Mouse (Mus musculus) erythroblast, adult 5-6 weeks (primary cell): ENCODE measurements around the gene Fcer2a. TPM values are rescaled to one million over a fixed set of nuclear protein-coding genes. Genes with fewer than 3 reads are reported as not detected.

ENCODE experiments used
- ATAC-seq: replicated peaks from 2 replicates; pipeline ENCODE4 v1.8.0; 2016; ENCODE audit warnings: moderate number of reproducible peaks, mild to moderate bottlenecking, moderate TSS enrichment, inconsistent platforms; ENCODE audit not compliant: poor library complexity, low FRiP score, severe bottlenecking
- total RNA-seq, 2 experiments: library from RNA; stranded (forward) in 1 of 2; stranded (reverse) in 1 of 2; fragments of 150-400 nt in 1 of 2; fragments of 200-764, 138-1000 nt in 1 of 2; gene quantifications; 2 replicates each; pipeline versions ENCODE4 v1.2.3 to v1.2.4; 2015 to 2017; ENCODE audit warnings: low replicate concordance in 2 of 2

The Fcer2a gene
- total RNA-seq, 2 experiments from 2014 or later, result not detected

DNA sequence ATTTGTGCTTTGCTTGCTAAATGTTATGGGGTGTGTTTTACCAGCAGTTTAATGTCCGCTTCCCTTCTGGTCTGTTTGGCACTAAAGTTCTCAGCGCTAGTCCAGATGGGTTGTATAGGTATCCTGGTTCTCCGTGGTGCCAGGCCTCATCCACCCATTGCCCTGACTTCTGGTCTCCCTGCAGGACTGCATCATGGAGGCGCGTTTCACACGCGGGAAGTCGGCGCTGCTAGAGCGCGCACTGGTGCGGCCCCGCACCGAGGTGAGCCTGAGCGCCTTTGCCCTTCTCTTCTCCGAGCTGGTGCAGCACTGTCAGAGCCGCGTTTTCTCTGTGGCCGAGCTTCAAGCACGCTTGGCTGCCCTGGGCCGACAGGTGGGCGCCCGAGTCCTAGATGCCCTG, 15.1 kb downstream of the Fcer2a start:
- no peak for ATAC-seq

DNA sequence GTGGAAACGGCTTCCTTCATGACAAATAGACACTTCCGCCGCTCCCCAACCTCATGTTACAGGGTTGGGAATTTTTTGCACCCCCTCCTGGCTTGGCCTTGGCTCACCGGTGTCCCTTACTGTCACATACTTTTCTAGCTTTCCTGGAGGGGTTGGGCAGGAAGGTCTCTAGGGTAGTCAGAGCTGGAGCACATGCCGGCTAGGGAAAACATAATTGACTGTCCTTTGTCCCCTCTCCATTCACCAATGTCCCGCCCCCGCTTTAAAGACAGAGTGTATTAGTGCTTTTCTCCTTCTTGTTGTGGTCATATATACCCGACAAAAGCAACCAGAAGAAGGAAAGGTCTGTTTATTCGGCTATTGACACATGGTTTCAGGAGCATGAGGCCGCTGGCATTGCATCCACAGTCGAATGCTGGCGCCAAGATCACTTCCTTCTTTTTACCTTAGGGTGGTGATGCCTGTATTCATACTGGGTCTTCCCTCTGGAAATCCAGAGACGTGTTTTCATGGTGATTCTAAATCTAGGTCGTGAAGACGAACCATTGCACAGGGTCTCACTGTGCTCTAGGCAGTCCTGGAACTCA, 16.9 kb downstream of the Fcer2a start:
- peak; percentile 12; the same call in 1 of the 2 replicates for ATAC-seq

DNA sequence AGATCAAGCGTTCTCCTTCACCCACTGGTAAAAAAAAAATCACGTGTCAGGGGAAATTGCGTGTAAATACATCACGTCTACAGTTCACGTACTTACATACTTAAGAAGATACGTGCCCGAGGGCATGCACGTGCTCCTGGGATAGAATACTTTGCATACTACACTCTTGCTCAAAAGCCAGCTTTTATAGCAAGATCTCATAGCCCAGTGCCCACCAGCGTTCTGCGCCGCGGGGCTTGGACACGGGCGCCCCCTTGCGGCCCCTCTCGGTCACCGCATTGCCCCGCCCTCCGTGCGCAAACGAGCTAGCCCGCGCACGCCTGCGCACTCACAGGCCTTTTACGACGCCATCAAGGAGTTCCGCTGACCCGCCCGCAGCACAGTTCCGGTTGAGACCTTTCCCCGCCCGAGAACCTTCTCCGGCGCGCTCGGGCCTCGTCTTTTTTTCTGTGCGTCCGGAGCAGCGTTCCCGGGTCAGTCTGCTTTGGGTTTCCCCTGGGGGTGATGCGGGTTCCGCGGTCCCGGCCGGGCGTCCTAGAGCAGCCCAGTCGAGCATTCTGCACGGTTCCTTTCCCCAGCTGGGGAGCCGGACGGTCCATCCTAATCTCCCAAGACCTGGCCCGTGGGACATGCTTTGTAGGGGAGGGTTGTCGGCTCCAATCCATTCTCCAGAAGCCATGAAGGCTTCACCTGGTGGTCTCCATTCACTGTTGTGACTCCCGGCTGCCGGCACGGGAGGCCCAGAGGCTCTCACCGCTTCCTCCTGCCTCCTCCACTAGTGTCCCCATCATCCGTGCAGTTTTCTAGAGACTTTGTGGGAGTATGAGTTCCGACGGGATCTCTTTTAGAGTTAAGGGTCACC, 17.6 kb downstream of the Fcer2a start, which contains the start of gene Trappc5:
Gene Trappc5, plus strand, starts transcription at position 169 of the 862 bp plus-strand sequence.
- peak; percentile 96 for ATAC-seq

DNA sequence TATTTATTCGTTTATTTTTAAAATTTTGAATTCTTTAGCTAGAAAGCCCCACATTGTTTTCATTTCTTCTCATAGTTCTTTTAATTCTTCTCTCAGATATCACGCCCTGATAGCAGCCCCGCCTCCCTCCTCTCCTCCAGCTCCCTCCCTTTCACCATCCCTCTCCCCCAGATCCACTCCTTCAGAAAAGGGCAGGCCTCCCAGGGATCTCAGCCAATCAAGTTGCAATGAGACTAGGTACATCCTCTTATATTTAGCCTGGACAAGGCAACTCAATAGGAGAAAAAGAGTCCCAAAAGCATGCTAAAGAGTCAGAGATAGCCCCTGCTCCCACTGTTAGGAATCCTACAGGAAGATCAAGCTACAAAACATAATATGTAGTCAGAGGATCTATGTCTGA, 19.3 kb downstream of the Fcer2a start:
- ATAC-seq, result no peak

DNA sequence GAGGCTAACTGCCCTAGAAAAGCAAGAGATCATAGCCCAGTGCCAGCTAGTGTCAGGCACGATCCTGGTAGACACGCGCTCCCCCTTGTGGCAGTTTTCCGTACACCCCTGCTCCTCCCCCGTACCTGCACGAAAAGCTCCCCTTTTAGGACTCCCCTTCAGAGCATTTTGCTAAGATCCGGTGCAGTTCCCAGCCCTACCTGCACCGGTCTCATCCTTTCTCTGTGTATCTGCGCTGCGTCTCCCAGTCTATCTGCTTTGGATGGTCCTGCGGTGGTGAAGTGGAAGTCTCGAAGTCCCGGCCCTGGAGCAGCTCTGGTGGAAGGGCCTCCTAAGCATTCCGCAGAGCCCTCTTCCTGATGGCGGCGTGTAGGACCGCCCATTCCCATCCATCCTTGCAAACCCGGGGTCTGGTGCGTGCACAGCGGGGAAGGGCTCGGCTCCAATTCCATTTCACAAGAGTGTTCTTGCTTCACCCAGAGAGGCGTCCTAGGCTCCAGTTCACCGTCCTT, 21.9 kb downstream of the Fcer2a start, which contains the start of gene Fcor:
Gene Fcor, minus strand, starts transcription at position 383 of the 512 bp plus-strand sequence.
- ATAC-seq, result peak; percentile 61

DNA sequence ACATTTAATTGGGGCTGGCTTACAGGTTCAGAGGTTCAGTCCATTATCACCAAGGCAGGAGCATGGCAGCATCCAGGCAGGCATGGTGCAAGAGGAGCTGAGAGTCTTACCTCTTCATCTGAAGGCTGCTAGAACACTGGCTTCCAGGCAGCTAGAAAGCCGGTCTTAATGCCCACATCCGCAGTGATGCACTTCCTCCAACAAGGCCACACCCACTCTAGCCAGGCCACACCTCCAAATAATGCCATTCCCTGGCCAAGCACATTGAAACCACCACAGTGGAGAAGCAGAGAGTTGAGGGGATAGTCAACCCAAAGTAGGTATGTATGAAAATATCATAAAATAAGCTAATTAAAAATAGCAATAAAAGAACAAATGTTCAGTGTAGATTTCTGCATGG, 23.6 kb downstream of the Fcer2a start:
- no peak for ATAC-seq

DNA sequence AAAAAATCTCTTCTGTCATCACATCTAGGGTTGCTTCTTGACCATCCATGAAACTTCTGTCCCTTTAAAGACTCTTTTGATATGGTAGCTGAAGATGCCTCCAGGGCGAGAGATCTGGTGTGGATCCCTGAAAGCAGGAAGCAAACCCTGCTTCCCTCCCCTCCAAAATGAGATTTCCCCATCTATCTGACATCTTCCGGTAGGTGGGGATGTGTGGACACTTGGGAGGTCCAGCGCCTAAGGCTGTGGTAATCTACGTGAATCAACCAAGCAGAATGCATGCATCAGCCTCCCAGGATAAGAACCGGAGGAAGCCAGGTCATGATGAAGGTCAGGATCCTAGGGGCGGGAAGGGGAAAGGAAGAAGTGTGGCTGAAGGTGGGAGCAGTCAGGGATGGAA, 28.5 kb downstream of the Fcer2a start, which contains the start of gene Mcemp1:
Gene Mcemp1, plus strand, starts transcription at position 248 of the 400 bp plus-strand sequence.
- ATAC-seq, result no peak

DNA sequence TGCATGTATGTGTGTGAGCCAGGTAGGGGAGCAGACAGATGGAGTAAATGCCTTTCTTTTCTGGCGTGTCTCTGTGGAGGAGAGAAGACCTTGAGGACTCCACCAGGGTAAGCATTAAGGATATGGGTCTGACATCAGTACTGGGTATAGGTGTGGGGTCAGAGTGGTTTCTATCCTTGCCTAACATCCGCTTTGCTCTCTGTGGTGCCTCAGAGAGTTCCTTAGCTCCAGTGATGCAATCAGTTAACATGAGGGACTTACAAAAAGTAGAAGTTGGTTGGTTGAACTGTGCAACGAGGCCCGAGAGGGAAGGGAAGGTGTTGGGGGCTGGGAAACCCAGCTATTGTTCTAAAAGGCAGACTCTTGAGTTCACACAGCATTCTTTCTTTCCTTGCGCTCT, 29.6 kb downstream of the Fcer2a start:
- ATAC-seq, result no peak

DNA sequence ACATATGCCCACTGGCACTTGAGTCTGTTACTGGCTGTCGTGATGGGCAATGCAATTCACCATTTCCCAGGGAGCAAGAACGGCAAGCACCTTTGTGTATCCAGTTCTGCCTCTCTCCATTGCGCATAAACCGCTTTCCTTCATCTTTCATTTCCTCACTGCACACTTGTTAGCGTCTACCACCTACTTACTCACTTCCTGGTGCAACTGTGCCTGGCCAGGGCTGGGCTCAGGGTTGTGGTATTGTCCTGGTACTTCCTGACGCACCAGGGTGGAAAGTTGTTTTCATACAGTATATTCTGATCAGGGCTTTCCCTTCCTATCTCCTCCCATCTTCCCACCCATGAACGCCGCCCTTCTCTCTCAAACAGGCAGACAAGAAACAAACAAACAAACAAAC, 33.1 kb downstream of the Fcer2a start:
- ATAC-seq, result no peak

DNA sequence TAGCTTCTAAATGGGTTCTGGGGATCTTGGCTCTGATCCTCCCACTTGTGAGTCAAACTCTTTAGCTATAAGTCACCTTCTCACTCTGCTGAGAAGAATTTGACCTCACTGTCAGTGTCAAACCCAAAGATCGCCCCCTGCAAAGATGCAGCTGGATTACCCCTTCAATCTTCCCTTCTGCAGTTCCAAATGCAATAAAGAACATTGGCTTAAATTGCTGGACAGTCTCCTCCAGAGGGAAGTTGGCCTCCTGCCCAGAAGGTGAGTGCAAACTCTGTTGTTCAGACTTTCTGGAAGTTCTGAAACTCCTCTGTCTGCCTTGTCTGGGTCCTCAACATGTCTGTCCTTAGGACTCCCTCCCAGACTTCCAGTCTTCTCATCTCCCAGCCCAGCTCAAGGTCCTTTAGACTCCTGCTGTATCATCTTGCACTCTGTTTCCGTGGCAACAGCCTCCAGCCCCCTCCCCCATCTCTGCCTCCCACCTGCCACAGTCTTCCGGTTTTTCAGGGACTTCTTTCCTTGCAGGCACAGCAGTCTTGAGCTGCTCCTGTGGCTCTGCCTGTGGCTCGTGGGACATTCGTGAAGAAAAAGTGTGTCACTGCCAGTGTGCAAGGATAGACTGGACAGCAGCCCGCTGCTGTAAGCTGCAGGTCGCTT, 37.1 kb downstream of the Fcer2a start:
- ATAC-seq, result no peak

DNA sequence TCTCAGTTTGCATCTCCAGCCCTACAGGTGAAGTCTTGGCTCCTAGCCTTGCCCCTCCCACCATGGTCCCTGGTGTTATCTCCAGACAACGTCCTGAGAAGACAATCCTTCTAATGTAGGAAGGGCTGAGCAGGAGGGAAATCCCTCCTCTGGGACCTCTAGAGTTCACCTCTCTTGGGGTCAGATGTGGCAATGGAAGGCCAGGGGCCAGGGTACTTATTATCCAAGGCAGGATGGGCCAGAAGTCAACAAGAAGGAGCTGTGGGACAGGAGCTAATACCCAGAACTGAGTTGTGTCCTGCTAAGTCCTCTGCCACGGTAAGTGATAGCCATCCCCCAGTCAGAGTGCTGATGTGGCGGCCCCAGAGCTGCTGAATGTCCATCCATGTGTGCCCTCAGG, 38.4 kb downstream of the Fcer2a start, which contains the start of gene Retn:
Gene Retn, plus strand, starts transcription at position 245 of the 400 bp plus-strand sequence.
- no peak for ATAC-seq

DNA sequence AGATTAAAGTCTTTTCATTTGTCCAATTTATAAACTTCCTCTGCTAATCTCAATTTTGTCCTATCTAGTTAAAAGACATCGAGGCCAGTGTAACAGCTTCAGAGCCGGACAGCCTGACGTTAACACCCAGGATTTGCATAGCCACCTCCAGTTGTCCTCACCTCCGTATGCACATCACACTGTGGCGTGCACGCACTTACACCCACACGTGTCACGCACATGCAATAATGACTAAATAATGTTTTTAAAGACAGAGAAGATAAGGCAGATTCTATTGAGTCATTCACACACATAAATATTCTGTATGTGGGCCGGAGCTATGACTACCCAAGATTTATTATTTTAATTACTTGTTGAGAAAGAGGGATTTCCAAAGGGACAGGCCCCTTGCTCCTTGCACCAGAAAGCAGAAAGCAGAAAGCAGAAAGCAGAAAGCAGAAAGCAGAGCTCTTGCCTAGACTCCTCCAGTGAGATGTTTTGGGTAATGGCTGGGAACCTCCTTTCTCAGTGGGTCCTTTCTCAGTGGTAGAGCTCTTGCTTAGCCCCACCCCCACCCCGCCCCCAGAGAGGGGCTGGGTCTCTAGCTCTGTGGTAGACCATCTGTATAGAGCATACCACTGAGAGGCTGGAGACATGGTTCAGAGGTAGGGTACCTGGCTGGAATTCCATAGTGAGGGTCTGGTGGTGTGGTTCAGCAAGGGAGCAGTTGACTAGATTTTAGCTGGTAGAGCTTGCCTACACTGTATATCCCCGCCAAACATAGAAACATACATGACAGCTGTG, 39.1 kb downstream of the Fcer2a start:
- no peak for ATAC-seq

DNA sequence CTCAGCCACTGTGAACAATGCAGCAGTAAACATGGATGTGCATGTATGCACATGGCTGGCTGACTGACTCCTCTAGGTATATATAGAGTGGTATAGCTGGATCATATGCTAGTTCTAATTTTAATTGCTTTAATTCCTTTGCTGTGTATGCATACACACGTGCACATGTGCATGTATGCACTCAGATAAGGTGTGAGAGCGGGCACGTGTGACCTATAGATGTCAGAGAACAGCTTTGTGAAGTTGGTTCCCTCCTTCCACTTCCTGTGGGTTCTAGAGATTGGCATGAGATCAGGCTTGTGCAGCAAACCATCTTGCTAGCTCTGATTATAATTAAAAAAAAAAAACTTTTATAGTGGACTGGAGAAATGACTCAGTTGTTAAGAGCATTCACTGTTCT, 41.1 kb downstream of the Fcer2a start:
- ATAC-seq, result no peak

DNA sequence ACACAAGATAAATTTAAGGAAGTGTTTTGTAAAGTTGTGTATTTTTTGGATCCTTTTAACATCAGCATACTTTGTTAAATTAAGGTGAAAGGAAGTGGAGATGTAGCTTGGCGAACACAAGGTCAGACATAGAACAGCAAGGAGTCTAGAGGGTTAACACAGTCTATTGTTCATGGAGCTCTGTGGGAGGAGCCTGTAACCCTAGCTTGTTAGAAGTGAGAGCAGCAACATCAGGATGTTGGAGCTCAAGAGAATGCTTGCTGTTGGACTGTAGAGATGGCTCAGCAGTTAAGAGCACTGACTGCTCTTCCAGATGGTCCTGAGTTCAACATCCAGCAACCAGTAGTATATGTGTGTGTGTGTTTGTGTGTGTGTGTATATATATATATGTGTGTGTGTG, 45.0 kb downstream of the Fcer2a start:
- ATAC-seq, result no peak

DNA sequence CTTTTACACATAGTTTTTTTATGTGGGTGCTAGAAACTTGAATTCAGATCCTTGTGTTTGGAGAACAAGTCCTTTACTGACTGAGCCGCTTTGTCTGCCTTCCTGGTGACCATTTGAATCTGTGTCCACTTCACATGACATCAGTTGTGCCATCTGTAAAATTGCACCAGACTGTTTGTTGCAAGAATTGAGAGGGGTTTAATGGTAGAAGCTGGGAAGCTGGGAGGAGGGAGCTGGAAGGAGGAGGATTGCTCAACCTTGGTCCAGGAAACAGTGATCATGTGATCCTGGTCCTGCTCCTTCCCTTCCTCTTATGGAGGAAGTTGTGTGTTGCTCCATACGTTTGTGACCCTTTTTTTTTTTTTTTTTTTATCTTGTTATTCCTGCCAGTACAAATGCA, 45.7 kb downstream of the Fcer2a start:
- no peak for ATAC-seq

DNA sequence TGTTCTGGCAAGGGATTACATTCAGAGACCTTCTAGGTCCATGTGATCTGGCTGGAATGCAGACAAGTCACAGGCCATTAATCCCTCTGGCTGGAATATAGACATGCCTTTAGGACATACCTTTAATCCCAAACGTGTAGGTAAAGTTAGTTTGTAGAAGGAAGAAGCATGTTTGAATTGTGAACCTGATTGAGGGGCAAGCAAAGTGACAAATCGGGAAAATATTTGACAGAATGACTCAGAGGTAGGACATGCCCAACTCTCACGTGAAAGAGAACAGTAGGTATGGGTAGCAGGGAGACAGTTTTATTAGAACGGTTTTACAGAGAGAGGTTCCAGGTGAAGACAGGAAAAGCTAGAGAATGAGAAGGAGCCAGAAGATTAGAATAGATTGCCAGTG, 46.4 kb downstream of the Fcer2a start:
- no peak for ATAC-seq

DNA sequence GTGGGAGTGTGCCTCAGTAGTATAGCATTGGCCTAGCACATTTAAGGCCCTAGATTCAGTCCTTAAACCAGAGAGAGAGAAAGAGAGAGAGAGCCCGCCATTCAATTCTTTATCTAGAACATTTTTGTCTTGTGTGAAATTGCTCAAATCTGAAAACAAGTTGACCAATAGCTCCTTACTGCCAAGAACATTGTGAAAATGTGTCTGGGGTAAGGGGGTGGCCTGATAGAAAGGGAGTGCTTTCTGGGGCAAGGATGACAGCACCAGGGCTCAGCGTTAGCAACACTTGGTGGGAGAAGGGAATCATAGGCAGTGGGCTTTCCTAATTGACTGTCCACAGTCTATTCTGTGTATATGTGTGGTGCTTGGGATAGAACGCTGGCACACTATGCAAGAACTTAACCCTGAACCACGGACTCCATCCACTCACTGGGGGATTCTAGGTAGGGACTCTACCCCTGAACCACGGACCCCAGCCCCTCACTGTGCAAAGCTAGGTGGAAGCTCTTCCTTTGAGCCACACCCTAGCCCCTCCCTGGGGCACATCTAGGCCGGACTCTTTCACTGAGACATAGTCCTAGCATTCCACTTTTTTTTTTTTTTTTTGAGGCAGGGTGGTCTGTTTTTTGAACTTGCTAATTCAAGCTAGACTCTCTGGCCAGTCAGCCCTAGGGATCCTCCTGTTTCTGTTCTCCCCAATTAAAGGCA, 47.0 kb downstream of the Fcer2a start:
- no peak for ATAC-seq

DNA sequence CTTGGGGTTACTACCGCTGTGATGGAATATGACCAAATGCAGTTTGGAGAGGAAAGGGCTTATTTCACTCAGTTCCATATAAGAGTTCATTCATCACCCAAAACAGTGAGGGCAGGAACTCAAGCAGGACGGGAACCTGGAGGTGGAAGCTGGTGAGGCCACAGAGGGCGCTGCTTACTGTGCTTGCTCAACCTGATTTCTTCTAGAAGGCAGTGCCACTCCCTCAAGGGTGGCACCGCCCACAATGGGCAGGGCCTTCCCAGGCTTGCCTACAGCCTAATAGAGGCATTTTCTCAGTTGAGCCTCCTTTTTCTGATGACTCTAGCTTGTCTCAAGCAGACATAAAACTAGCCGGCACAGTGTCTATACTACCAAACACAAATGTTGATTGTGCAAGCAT, 48.2 kb downstream of the Fcer2a start:
- ATAC-seq, result peak; percentile 81
